Mouse (Mus musculus) neural tube, embryonic 15.5 days (tissue): ENCODE measurements around the gene Fto. TPM values are rescaled to one million over a fixed set of nuclear protein-coding genes. Genes with fewer than 3 reads are reported as not detected.

Source experiments
- ATAC-seq: fragments of 200-750 bp; cut with Nextera tagmentation; 2 replicates; pipeline ENCODE4 v1.8.0; 2017; ENCODE audit warnings: mild to moderate bottlenecking, moderate TSS enrichment, moderate library complexity; ENCODE audit not compliant: low FRiP score
- H3K27ac ChIP-seq: fragments of 300-500 bp; sonication (generic); replicated peaks from 2 replicates; pipeline ENCODE4 v1.5.1; 2015; ENCODE audit warnings: mild to moderate bottlenecking, inconsistent platforms
- H3K27me3 ChIP-seq: fragments of 300-500 bp; sonication (generic); replicated peaks from 2 replicates; pipeline ENCODE4 v1.6.1; 2015; ENCODE audit warnings: inconsistent platforms
- H3K36me3 ChIP-seq: fragments of 300-500 bp; sonication (generic); 2 replicates; pipeline ENCODE4 v1.6.1; 2015; ENCODE audit warnings: inconsistent platforms
- H3K4me1 ChIP-seq: fragments of 300-500 bp; sonication (generic); 2 replicates; pipeline ENCODE4 v1.6.1; 2015; ENCODE audit warnings: inconsistent platforms
- H3K4me2 ChIP-seq: fragments of 300-500 bp; sonication (generic); 2 replicates; pipeline ENCODE4 v1.6.1; 2015; ENCODE audit warnings: inconsistent platforms, mild to moderate bottlenecking, moderate library complexity
- H3K4me3 ChIP-seq: fragments of 300-500 bp; sonication (generic); replicated peaks from 2 replicates; pipeline ENCODE4 v1.5.1; 2015; ENCODE audit warnings: mild to moderate bottlenecking, inconsistent platforms
- H3K9ac ChIP-seq: fragments of 300-500 bp; sonication (generic); replicated peaks from 2 replicates; pipeline ENCODE4 v1.6.1; 2015; ENCODE audit warnings: mild to moderate bottlenecking, inconsistent platforms
- H3K9me3 ChIP-seq: fragments of 300-500 bp; sonication (generic); replicated peaks from 2 replicates; pipeline ENCODE4 v1.6.1; 2016; ENCODE audit warnings: inconsistent platforms
- WGBS: fragments of 180-500 bp; shearing (Covaris S2); methylation state at CpG from one replicate; pipeline ENCODE4 v1.1.7; 2015; ENCODE audit warnings: mixed read lengths; 5-methylcytosine and 5-hydroxymethylcytosine counted together
- polyA plus RNA-seq: library from polyadenylated mRNA; unstranded; fragments of >200 nt; fragmentation: Nextera tagmentation; extraction: Ambion mirVana; gene quantifications from 2 replicates; pipeline ENCODE4 v1.2.1, GENCODE M21; 2015

Gene Fto
- polyA plus RNA-seq, 1 experiment from 2014 or later = 135 TPM

- H3K36me3 ChIP-seq = no peaks in the 10 kb centered on the region
- WGBS = 87% methylated on average over 3 of the region's 3 CpGs
- no peak for ATAC-seq
- no peak overlapping the region for H3K4me2 ChIP-seq
- H3K4me1 ChIP-seq = peaks cover 42% of the 10 kb centered on the region
- H3K9me3 ChIP-seq = no peaks in the 10 kb centered on the region
- H3K27ac ChIP-seq = no peak overlapping the region
- no peak overlapping the region for H3K4me3 ChIP-seq
- H3K9ac ChIP-seq = no peak overlapping the region
- no peaks in the 10 kb centered on the region for H3K27me3 ChIP-seq
Observed at GRCm38 (mm10) chr8:91326018-91326417, 12.7 kb downstream of the Fto start.

GRCm38 (mm10) chr8:91326946-91327345 lies 13.6 kb downstream of the Fto start:
- Histone ChIP-seq H3K36me3 (no peaks in the 10 kb centered on the region), H3K4me3 (no peak overlapping the region), H3K4me2 (no peak overlapping the region), H3K9me3 (no peaks in the 10 kb centered on the region), H3K9ac (no peak overlapping the region), H3K4me1 (peaks cover 51% of the 10 kb centered on the region), H3K27me3 (no peaks in the 10 kb centered on the region), H3K27ac (no peak overlapping the region)
- ATAC-seq = no peak
- WGBS = 93% methylated on average over 6 of the region's 6 CpGs

- 84% methylated on average over 11 of the region's 11 CpGs for WGBS
- Histone ChIP-seq H3K9me3 (no peaks in the 10 kb centered on the region), H3K4me3 (no peak overlapping the region), H3K4me1 (peaks cover 53% of the 10 kb centered on the region), H3K27me3 (no peaks in the 10 kb centered on the region), H3K4me2 (no peak overlapping the region), H3K27ac (no peak overlapping the region), H3K9ac (no peak overlapping the region), H3K36me3 (no peaks in the 10 kb centered on the region)
- ATAC-seq = no peak
Observed at GRCm38 (mm10) chr8:91327471-91328205, 14.3 kb downstream of the Fto start.

- H3K9ac ChIP-seq = no peak overlapping the region
- H3K4me3 ChIP-seq = no peak overlapping the region
- H3K36me3 ChIP-seq = no peaks in the 10 kb centered on the region
- H3K27ac ChIP-seq = no peak overlapping the region; the same call in 1 of the 2 replicates
- H3K27me3 ChIP-seq = no peaks in the 10 kb centered on the region
- WGBS = 64% methylated on average over 9 of the region's 9 CpGs
- no peak overlapping the region for H3K4me2 ChIP-seq
- ATAC-seq = no peak
- peaks cover 51% of the 10 kb centered on the region for H3K4me1 ChIP-seq
- no peaks in the 10 kb centered on the region for H3K9me3 ChIP-seq
Observed at GRCm38 (mm10) chr8:91329056-91329455, 15.7 kb downstream of the Fto start.

- H3K27ac ChIP-seq = peak overlapping the region; percentile 80
- ATAC-seq = no peak
- H3K9ac ChIP-seq = no peak overlapping the region
- WGBS = 29% methylated on average over 6 of the region's 6 CpGs
- no peaks in the 10 kb centered on the region for H3K9me3 ChIP-seq
- H3K27me3 ChIP-seq = no peaks in the 10 kb centered on the region
- 0 out of 2 replicates have a peak overlapping the region, but pooled peaks have one; percentile 3 for H3K4me3 ChIP-seq
- H3K4me1 ChIP-seq = peaks cover 51% of the 10 kb centered on the region
- H3K36me3 ChIP-seq = no peaks in the 10 kb centered on the region
- peak overlapping the region; percentile 49 for H3K4me2 ChIP-seq
Observed at GRCm38 (mm10) chr8:91329461-91329850, 16.1 kb downstream of the Fto start.

GRCm38 (mm10) chr8:91338389-91339154 lies 25.2 kb downstream of the Fto start:
- no peaks in the 10 kb centered on the region for H3K27me3 ChIP-seq
- no peak for ATAC-seq
- no peak overlapping the region for H3K27ac ChIP-seq
- no peak overlapping the region for H3K9ac ChIP-seq
- WGBS = 88% methylated on average over 6 of the region's 6 CpGs
- no peaks in the 10 kb centered on the region for H3K36me3 ChIP-seq
- no peak overlapping the region for H3K4me3 ChIP-seq
- no peak overlapping the region for H3K4me2 ChIP-seq
- no peaks in the 10 kb centered on the region for H3K4me1 ChIP-seq
- H3K9me3 ChIP-seq = no peaks in the 10 kb centered on the region

- Histone ChIP-seq H3K36me3 (no peaks in the 10 kb centered on the region), H3K4me1 (no peaks in the 10 kb centered on the region), H3K27ac (no peak overlapping the region), H3K9ac (no peak overlapping the region), H3K27me3 (no peaks in the 10 kb centered on the region), H3K9me3 (no peaks in the 10 kb centered on the region), H3K4me3 (no peak overlapping the region), H3K4me2 (no peak overlapping the region)
- WGBS = 89% methylated on average over 8 of the region's 8 CpGs
- no peak for ATAC-seq
Observed at GRCm38 (mm10) chr8:91339651-91340050, 26.3 kb downstream of the Fto start.

GRCm38 (mm10) chr8:91340746-91341145 lies 27.4 kb downstream of the Fto start:
- H3K27ac ChIP-seq = no peak overlapping the region
- no peaks in the 10 kb centered on the region for H3K4me1 ChIP-seq
- ATAC-seq = no peak
- H3K4me3 ChIP-seq = no peak overlapping the region
- WGBS = 87% methylated on average over 1 of the region's 1 CpGs
- H3K9me3 ChIP-seq = no peaks in the 10 kb centered on the region
- no peak overlapping the region for H3K4me2 ChIP-seq
- no peaks in the 10 kb centered on the region for H3K36me3 ChIP-seq
- no peaks in the 10 kb centered on the region for H3K27me3 ChIP-seq
- H3K9ac ChIP-seq = no peak overlapping the region

GRCm38 (mm10) chr8:91342196-91342595 lies 28.9 kb downstream of the Fto start:
- Histone ChIP-seq H3K4me1 (no peaks in the 10 kb centered on the region), H3K4me2 (no peak overlapping the region), H3K4me3 (no peak overlapping the region), H3K27me3 (no peaks in the 10 kb centered on the region), H3K36me3 (no peaks in the 10 kb centered on the region), H3K27ac (no peak overlapping the region), H3K9me3 (no peaks in the 10 kb centered on the region), H3K9ac (no peak overlapping the region)
- WGBS = 62% methylated on average over 5 of the region's 5 CpGs
- no peak for ATAC-seq

- Histone ChIP-seq H3K9ac (no peak overlapping the region), H3K27ac (no peak overlapping the region), H3K36me3 (no peaks in the 10 kb centered on the region), H3K4me1 (no peaks in the 10 kb centered on the region), H3K9me3 (no peaks in the 10 kb centered on the region), H3K27me3 (no peaks in the 10 kb centered on the region), H3K4me3 (no peak overlapping the region), H3K4me2 (no peak overlapping the region)
- no peak for ATAC-seq
- 88% methylated on average over 5 of the region's 5 CpGs for WGBS
Observed at GRCm38 (mm10) chr8:91342798-91343197, 29.5 kb downstream of the Fto start.

GRCm38 (mm10) chr8:91344659-91345058 lies 31.3 kb downstream of the Fto start:
- Histone ChIP-seq H3K9me3 (no peaks in the 10 kb centered on the region), H3K4me3 (no peak overlapping the region), H3K4me2 (no peak overlapping the region), H3K9ac (no peak overlapping the region), H3K36me3 (no peaks in the 10 kb centered on the region), H3K27me3 (no peaks in the 10 kb centered on the region), H3K27ac (no peak overlapping the region), H3K4me1 (no peaks in the 10 kb centered on the region)
- 94% methylated on average over 11 of the region's 11 CpGs for WGBS
- no peak for ATAC-seq

GRCm38 (mm10) chr8:91347146-91347545 lies 33.8 kb downstream of the Fto start:
- Histone ChIP-seq H3K4me1 (peaks cover 8% of the 10 kb centered on the region), H3K9me3 (no peaks in the 10 kb centered on the region), H3K4me3 (no peak overlapping the region), H3K9ac (no peak overlapping the region), H3K27me3 (no peaks in the 10 kb centered on the region), H3K27ac (no peak overlapping the region), H3K4me2 (no peak overlapping the region), H3K36me3 (no peaks in the 10 kb centered on the region)
- ATAC-seq = no peak
- WGBS = 93% methylated on average over 10 of the region's 10 CpGs
